Mouse (Mus musculus) limb, embryonic 14.5 days (tissue): ENCODE measurements around the gene Map4k2. TPM values are rescaled to one million over a fixed set of nuclear protein-coding genes. Genes with fewer than 3 reads are reported as not detected.
A peak's percentile ranks its signal among the peaks of the same experiment; 100 is the strongest.

ENCODE experiments used
- ATAC-seq: fragments of 200-750 bp; cut with Nextera tagmentation; 2 replicates; pipeline ENCODE4 v1.8.0; 2017; ENCODE audit warnings: low read depth, moderate number of reproducible peaks, moderate TSS enrichment; ENCODE audit not compliant: low FRiP score
- DNase-seq: peaks from one replicate; pipeline ENCODE4 v3.0.0-alpha.2; 2015; ENCODE audit warnings: low spot score
- H3K27ac ChIP-seq: fragments of 300-500 bp; sonication (generic); replicated peaks from 2 replicates; pipeline ENCODE4 v1.5.1; 2014; ENCODE audit warnings: low read depth, mild to moderate bottlenecking, low read length, moderate library complexity, mixed read lengths
- H3K27me3 ChIP-seq: fragments of 300-500 bp; sonication (generic); 2 replicates; pipeline ENCODE4 v1.6.1; 2014; ENCODE audit warnings: low read length, mixed read lengths; ENCODE audit not compliant: control insufficient read depth, insufficient read depth
- H3K36me3 ChIP-seq: fragments of 300-500 bp; sonication (generic); 2 replicates; pipeline ENCODE4 v1.6.1; 2014; ENCODE audit warnings: mild to moderate bottlenecking, low read length, moderate library complexity, mixed read lengths; ENCODE audit not compliant: control insufficient read depth, insufficient read depth
- H3K4me1 ChIP-seq: fragments of 300-500 bp; sonication (generic); 2 replicates; pipeline ENCODE4 v1.6.1; 2014; ENCODE audit warnings: antibody characterized with exemption, low read length, mixed read lengths; ENCODE audit not compliant: control insufficient read depth, insufficient read depth
- H3K4me2 ChIP-seq: fragments of 300-500 bp; sonication (generic); replicated peaks from 2 replicates; pipeline ENCODE4 v1.6.1; 2014; ENCODE audit warnings: low read depth, mild to moderate bottlenecking, low read length, moderate library complexity; ENCODE audit not compliant: severe bottlenecking
- H3K4me3 ChIP-seq: fragments of 300-500 bp; sonication (generic); replicated peaks from 2 replicates; pipeline ENCODE4 v1.5.1; 2014; ENCODE audit warnings: low read length
- H3K9ac ChIP-seq: fragments of 300-500 bp; sonication (generic); 2 replicates; pipeline ENCODE4 v1.6.1; 2014; ENCODE audit warnings: mild to moderate bottlenecking, low read depth, low read length, moderate library complexity; ENCODE audit not compliant: severe bottlenecking
- H3K9me3 ChIP-seq: fragments of 300-500 bp; sonication (generic); 2 replicates; pipeline ENCODE4 v1.6.1; 2016; ENCODE audit warnings: low read length; ENCODE audit not compliant: control insufficient read depth
- POLR2A ChIP-seq: fragments of 200-500 bp; IDR thresholded peaks from 2 replicates; pipeline ENCODE4 v1.8.0; 2012; ENCODE audit warnings: inconsistent platforms, mild to moderate bottlenecking, moderate library complexity, borderline replicate concordance; ENCODE audit not compliant: insufficient read depth, insufficient read length; ENCODE audit errors: extremely low read depth
- WGBS: fragments of 180-500 bp; shearing (Covaris S2); extraction: QIAGEN DNeasy Blood & Tissue Kit; methylation state at CpG from one replicate; pipeline ENCODE4 v1.1.7; 2014; 5-methylcytosine and 5-hydroxymethylcytosine counted together
- polyA plus RNA-seq, 2 experiments: library from polyadenylated mRNA; depleted of rRNA in 1 of 2; stranded (reverse) in 1 of 2; unstranded in 1 of 2; fragments of >200 nt; fragmentation: Nextera tagmentation in 1 of 2; extraction: Ambion mirVana in 1 of 2; gene quantifications; 2 replicates each; pipeline versions ENCODE4 v1.2.1 to v1.2.3; 2012 to 2014

Map4k2 gene
- polyA plus RNA-seq, 2 experiments: 8.8 to 90.4 TPM

GRCm38 (mm10) chr19:6331178-6331577 lies 9.8 kb upstream of the Map4k2 start:
- Histone ChIP-seq H3K9ac (peak overlapping the region; percentile 21; the same call in 1 of the 2 replicates), H3K27ac (no peak overlapping the region), H3K4me2 (0 out of 2 replicates have a peak overlapping the region, but pooled peaks have one; percentile 23), H3K9me3 (no peaks in the 10 kb centered on the region), H3K4me3 (no peak overlapping the region), H3K4me1 (peaks cover 8% of the 10 kb centered on the region), H3K27me3 (no peaks in the 10 kb centered on the region), H3K36me3 (no peaks in the 10 kb centered on the region)
- no peak for DNase-seq
- WGBS: 54% methylated on average over 5 of the region's 5 CpGs
- ATAC-seq: no peak
- no peak for TF ChIP-seq POLR2A

- 28% methylated on average over 13 of the region's 13 CpGs for WGBS
- no peak for ATAC-seq
- peak overlapping the region; percentile 21; the same call in 1 of the 2 replicates for H3K9ac ChIP-seq
- H3K4me2 ChIP-seq: peak overlapping the region; percentile 23; the same call in 1 of the 2 replicates
- H3K36me3 ChIP-seq: peaks cover 4% of the 10 kb centered on the region
- TF ChIP-seq POLR2A: no peak
- peaks cover 14% of the 10 kb centered on the region for H3K4me1 ChIP-seq
- DNase-seq: peak; percentile 87
- H3K4me3 ChIP-seq: no peak overlapping the region
- H3K27me3 ChIP-seq: no peaks in the 10 kb centered on the region
- H3K9me3 ChIP-seq: no peaks in the 10 kb centered on the region
- no peak overlapping the region for H3K27ac ChIP-seq
These were observed 9.0 kb upstream of the Map4k2 start for GRCm38 (mm10) chr19:6331719-6332516.

GRCm38 (mm10) chr19:6333761-6334595 lies 7.0 kb upstream of the Map4k2 start:
- ATAC-seq (no peak; the same call in 1 of the 2 replicates), DNase-seq (no peak)
- WGBS: 58% methylated on average over 9 of the region's 9 CpGs
- no peak for TF ChIP-seq POLR2A
- no peaks in the 10 kb centered on the region for H3K9me3 ChIP-seq
- peaks cover 24% of the 10 kb centered on the region for H3K36me3 ChIP-seq
- peak overlapping the region; percentile 87 for H3K4me3 ChIP-seq
- no peaks in the 10 kb centered on the region for H3K27me3 ChIP-seq
- peak overlapping the region; percentile 71 for H3K27ac ChIP-seq
- H3K9ac ChIP-seq: peak overlapping the region; percentile 2; the same call in 1 of the 2 replicates
- H3K4me1 ChIP-seq: peaks cover 14% of the 10 kb centered on the region
- peak overlapping the region; percentile 75 for H3K4me2 ChIP-seq

GRCm38 (mm10) chr19:6334673-6335457 lies 6.1 kb upstream of the Map4k2 start, which contains the start of gene Men1:
Gene Men1 (plus strand): TSS chr19:6334979.
- Histone ChIP-seq H3K4me3 (peak within 1 kb of the TSS; percentile 87), H3K4me2 (peak within 1 kb of the TSS; percentile 75), H3K36me3 (peaks cover 33% of the 10 kb centered on the region), H3K9ac (peak within 1 kb of the TSS; percentile 83), H3K27ac (peak within 1 kb of the TSS; percentile 73), H3K27me3 (no peaks in the 10 kb centered on the region), H3K9me3 (no peaks in the 10 kb centered on the region), H3K4me1 (peaks cover 14% of the 10 kb centered on the region)
- peak; percentile 50; the same call in 1 of the 2 replicates for TF ChIP-seq POLR2A
- WGBS: 1% methylated on average over 32 of the region's 43 CpGs
- ATAC-seq (peak; percentile 95), DNase-seq (peak; percentile 97)
